Mouse (Mus musculus): ENCODE results near the gene Ccdc9.
"Not testable (repeated sequence)": the region's sequence is repeated elsewhere in the genome, so short reads cannot be mapped to it uniquely, and the experiment has no call there.

Ccdc9 gene

GRCm38 (mm10) chr7:16266593-16266992, 20.0 kb downstream of the Ccdc9 start:
- DNase-seq, result not testable (repeated sequence)

GRCm38 (mm10) chr7:16265856-16266255, 20.7 kb downstream of the Ccdc9 start:
- no peak for DNase-seq

DNA sequence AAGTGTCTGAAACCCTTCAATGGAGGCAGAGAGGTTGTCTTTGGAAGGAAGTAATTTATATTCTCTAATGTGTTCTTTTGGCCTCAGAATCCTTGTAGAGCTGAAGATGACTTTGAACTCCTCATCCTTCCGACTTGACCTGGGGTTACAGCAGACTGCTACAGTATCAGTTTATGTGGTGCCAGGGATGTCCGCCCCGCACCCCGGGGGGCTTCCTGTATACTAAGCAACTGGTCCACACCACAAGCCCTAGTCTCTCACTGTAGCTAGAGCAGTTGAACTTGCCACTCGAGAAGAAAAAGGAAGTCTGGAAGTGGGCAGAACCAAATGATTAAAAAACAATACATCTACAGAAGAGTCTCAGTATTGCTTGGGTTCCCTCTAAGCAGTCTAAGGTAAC, 22.8 kb downstream of the Ccdc9 start:
- no peak for DNase-seq

DNA sequence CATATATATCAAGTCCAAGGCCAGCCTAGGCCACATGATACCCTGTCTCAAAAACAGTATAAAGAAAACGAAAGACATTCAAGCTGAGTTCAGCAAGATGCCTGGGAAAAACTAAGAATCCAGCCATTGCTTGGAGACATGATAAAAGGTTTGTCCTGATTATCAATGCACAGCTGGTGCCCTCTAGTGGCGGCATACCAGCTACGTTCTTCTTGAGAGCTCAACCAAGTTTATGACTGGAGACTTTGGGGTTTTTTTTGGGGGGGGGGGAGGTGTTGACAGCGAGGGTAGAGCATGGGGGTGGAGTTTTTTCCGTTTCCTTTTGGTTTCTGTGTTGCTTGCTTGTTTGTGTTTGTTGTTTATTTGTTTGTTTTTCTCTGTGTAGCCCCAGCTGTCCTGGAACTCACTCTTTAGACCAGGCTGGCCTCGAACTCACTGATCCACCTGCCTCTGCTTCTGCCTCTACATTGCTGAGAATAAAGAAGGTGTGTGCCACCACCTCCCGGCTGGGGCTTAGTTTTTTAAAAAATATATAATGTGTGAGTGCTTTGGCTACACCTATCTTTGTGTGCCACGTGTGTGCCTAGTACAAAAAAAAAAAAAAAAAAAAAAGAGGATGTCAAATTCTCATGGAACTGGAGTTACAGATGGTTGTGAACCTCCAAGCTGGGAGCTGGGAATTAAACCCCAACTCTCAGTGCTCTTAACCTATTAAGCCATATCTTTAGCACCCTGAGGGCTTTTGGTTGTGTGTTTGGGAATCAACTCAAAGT, 23.4 kb downstream of the Ccdc9 start:
- DNase-seq, result peak in 1 of 2 experiments; percentile 49

- no peak for DNase-seq
These were observed 25.5 kb downstream of the Ccdc9 start for GRCm38 (mm10) chr7:16261097-16261496.

- DNase-seq, result no peak
These were observed 27.4 kb downstream of the Ccdc9 start, which contains the start of gene C5ar1 for GRCm38 (mm10) chr7:16259110-16259590. Gene C5ar1 (minus strand): TSS chr7:16259540.

GRCm38 (mm10) chr7:16257830-16258229, 28.8 kb downstream of the Ccdc9 start:
- no peak for DNase-seq

DNA sequence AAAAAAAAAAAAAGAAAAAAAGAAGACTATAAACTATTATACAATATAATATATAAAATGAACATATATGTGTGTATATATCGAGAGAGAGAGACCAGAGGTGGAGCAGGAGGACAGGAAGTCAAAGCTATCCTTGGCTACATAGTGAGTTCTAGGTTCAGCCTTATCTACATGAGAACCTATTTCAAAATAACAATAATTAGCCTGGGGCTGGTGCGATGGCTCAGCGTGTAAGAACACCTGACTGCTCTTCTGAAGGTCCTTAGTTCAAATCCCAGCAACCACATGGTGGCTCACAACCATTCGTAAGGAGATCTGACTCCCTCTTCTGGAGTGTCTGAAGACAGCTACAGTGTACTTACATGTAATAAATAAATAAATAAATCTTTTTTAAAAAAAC, 30.6 kb downstream of the Ccdc9 start:
- DNase-seq, result not testable (repeated sequence)

GRCm38 (mm10) chr7:16254195-16254594, 32.4 kb downstream of the Ccdc9 start:
- DNase-seq, result no peak

DNA sequence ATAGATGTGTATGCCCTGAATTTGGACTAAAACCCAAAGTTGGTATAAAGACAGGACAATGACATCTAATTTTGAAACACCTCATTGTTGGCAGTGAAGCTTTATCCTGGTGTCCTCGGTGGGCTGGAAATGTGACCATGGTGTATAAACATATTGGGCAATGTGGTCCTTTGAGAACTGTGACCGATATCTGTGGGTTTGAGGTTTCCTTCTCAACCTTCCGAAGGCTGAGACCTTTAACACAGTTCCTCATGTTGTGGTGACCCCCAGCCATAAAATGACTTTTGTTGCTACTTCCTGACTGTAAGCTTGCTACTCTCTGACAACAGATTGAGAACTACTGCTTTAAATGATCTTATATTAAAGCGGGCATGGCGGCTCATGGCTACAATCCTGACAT, 35.9 kb downstream of the Ccdc9 start:
- no peak for DNase-seq

GRCm38 (mm10) chr7:16245958-16246357, 40.6 kb downstream of the Ccdc9 start:
- DNase-seq, result no peak

GRCm38 (mm10) chr7:16244067-16244466, 42.5 kb downstream of the Ccdc9 start, which contains the start of gene C5ar2:
Gene C5ar2 (minus strand): TSS chr7:16244154.
- no peak for DNase-seq

DNA sequence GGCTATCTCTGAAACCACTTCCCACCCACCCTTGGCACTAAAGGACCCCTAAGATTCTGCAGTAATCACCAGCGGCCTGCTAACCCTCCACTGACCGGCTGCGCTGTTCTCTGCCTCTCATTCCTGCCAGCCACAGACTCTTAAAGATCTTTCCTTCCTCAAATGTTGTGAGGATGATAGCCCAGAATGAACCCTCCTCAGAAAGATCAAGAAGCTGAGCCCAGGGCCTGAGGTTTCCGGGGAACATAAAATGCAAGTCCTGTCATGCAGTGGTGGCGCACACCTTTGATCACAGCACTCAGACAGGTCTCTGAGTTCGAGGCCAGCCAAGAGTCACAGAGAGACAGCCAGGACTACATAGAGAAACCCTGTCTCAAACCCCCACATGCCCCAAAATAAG, 44.4 kb downstream of the Ccdc9 start:
- no peak for DNase-seq

GRCm38 (mm10) chr7:16241787-16242186, 44.8 kb downstream of the Ccdc9 start:
- DNase-seq, result no peak

- no peak for DNase-seq
These were observed 45.7 kb downstream of the Ccdc9 start for GRCm38 (mm10) chr7:16240978-16241303.

DNA sequence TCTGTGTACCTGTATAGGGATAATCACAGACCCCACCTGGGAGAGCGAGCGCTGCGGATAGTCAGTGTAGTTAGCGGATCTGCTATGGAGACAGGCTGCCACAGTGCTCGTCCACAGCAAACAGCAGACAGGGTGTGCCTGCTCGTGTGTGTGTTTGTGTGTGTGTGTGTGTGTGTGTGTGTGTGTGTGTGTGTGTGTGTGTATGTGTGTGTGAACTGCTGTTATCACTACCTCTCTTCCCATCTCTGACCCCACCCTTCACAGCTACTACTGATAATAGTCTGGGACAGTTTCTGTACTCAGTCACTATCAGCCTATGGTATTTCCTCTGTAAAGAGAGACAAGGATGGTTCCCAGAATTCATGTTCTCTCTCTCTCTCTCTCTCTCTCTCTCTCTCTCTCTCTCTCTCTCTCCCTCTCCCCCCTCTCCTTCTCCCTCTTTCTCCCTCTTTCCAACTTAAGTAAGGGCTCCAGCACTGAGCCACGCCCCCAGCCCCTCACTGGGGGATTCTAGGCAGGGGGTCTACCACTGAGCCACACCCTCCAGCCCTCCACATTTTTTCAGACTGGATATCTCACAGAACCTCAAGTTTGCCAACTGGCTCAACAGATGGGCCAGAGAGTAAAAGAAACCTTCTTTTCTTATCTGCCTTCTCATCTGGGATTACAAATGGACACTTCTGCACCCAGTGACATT, 46.2 kb downstream of the Ccdc9 start:
- DNase-seq, result no peak

- no peak for DNase-seq
These were observed 47.0 kb downstream of the Ccdc9 start for GRCm38 (mm10) chr7:16239554-16239997.

DNA sequence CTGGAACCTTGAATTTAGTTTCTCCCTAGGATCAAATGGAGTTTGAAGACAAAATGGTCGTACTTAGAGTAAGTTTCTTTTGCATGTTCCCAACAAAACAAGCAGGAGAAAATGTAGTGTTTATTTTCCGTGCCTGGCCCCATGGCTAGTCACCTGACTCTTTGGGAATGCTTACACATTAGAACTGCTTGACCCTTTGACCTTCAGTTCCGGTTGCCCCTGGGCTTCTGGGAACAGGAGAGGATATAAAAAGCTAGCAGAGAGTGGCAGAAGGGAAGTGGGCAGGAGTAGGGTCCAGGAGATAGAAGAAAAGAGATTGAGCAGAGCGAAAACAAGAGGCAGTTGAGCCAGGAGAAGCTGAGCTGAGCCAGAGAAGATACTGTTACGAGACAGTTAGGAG, 56.7 kb downstream of the Ccdc9 start:
- no peak for DNase-seq
